ENCODE assay signal across 8 mouse cellular contexts in genomic region chr17:7826819-7827515, GRCm38 (mm10). TPM values are rescaled to one million over a fixed set of nuclear protein-coding genes. Genes with fewer than 3 reads are reported as not detected.
DNase-seq lines count a peak whose midpoint lies in the region; ATAC-seq and TF ChIP-seq lines count a peak whose summit lies in the region.

TSS of gene Fndc1 (minus strand) at chr17:7827302.

- peak; percentile 82 for ATAC-seq in forebrain, postnatal 0 days
- no peak for ATAC-seq in activated CD4-positive, CD25-positive, alpha-beta regulatory T cell, adult 4 months

- peak within 1 kb of the TSS; percentile 59 for H3K9ac ChIP-seq in forebrain, postnatal 0 days

- H3K4me1 ChIP-seq in forebrain, postnatal 0 days (ENCODE audit: insufficient read depth), result no peaks in the 10 kb centered on the region

- intact Hi-C loops in heart, postnatal 36 days (cut with DNase I), result loop anchor here (5.0 kb wide), 1 partner anchor 175 kb away; no protein-coding TSS in a partner anchor

- H3K4me2 ChIP-seq in forebrain, postnatal 0 days (ENCODE audit: low read depth), result peak within 1 kb of the TSS; percentile 99

- H3K27ac ChIP-seq in forebrain, postnatal 0 days (ENCODE audit: low read depth, low read length), result no peak within 1 kb of the TSS

- DNase-seq in ES-CJ7 (ENCODE audit: low read depth, low spot score), result peak; percentile 5
- DNase-seq in brain, adult 2 months (ENCODE audit: low read depth, low spot score), result peak; percentile 39
- peak; percentile 78 for DNase-seq in forebrain, postnatal 0 days
- DNase-seq in heart, postnatal 36 days, result peak; percentile 76 to 82
- peak; percentile 61 to 81 for DNase-seq in layer of hippocampus, postnatal 25 days (ENCODE audit: extremely low spot score in 1 of 2, low spot score in 1 of 2)
- DNase-seq in lung, postnatal 14 days, result peak; percentile 80
- peak; percentile 37 for DNase-seq in retina, postnatal 7 days (ENCODE audit: low read depth, low spot score)

- H3K27me3 ChIP-seq in forebrain, postnatal 0 days (ENCODE audit: insufficient read depth, low read length), result peaks cover 10% of the 10 kb centered on the region

- TF ChIP-seq CTCF in forebrain, postnatal 0 days (IDR thresholded peaks at IDR 0.05; ENCODE audit: low read depth), result peak; percentile 79

- H3K9me3 ChIP-seq in forebrain, postnatal 0 days (ENCODE audit: low read length), result no peaks in the 10 kb centered on the region

- no peaks in the 10 kb centered on the region for H3K36me3 ChIP-seq in forebrain, postnatal 0 days (ENCODE audit: insufficient read depth)

- 2% methylated on average over 60 of the region's 60 CpGs for WGBS in forebrain, postnatal 0 days

- peak within 1 kb of the TSS; percentile 52 for H3K4me3 ChIP-seq in forebrain, postnatal 0 days (ENCODE audit: low read depth, low read length)

RNA-seq across cellular contexts. Expression of gene Fndc1, which starts in this region (rescaled TPM):
- total RNA-seq in forebrain, postnatal 0 days (2014; rRNA removed), result 2.5 and 8.5 TPM in 2 replicates
- 4.9 and 5.6 TPM in 2 replicates for polyA plus RNA-seq in forebrain, postnatal 0 days (2015; fragmentation: Nextera tagmentation; extraction: Ambion mirVana)
- total RNA-seq in heart, postnatal 36 days (2021), result 10 to 100 TPM; 17.9 to 23.7 TPM
- 10 to 100 TPM; 11.1 to 12.4 TPM for total RNA-seq in layer of hippocampus, postnatal 25 days (2021)
- polyA plus RNA-seq in activated CD4-positive, CD25-positive, alpha-beta regulatory T cell, adult 4 months (2017; shearing (Covaris generic)), result under 1 TPM in 1 of 2 experiments, not detected in 1; 0.13 TPM

Comparison
In these comparisons a context has a peak if more than half of its experiments do, and no peak if none do; other contexts are left out.
1. DNase-seq: peak in every context shown above with its lines; median percentile 80 in lung, postnatal 14 days; 79 in heart, postnatal 36 days; 78 in forebrain, postnatal 0 days; 71 in layer of hippocampus, postnatal 25 days; 39 in brain, adult 2 months; 37 in retina, postnatal 7 days; 5 in ES-CJ7.